Mouse (Mus musculus) spleen, embryonic (tissue): ENCODE measurements around the gene Slc16a4.

Experiments used
- CTCF ChIA-PET: fragments of 350-600 bp; sonication (Branson Sonifier 250); formaldehyde crosslinking; loops from one replicate; lab custom pipeline; 2022; lab: Charles Lee

The Slc16a4 gene

GRCm38 (mm10) chr3:107295672-107296360 is 4.8 kb downstream of the Slc16a4 start:
- CTCF ChIA-PET: no interaction called here

GRCm38 (mm10) chr3:107296917-107297316 is 5.9 kb downstream of the Slc16a4 start:
- CTCF ChIA-PET: interaction anchor here (0.6 kb wide), 1 partner anchor 507 kb away, joined by 4 read pairs; the partner anchor contains the start of gene Cd53

DNA sequence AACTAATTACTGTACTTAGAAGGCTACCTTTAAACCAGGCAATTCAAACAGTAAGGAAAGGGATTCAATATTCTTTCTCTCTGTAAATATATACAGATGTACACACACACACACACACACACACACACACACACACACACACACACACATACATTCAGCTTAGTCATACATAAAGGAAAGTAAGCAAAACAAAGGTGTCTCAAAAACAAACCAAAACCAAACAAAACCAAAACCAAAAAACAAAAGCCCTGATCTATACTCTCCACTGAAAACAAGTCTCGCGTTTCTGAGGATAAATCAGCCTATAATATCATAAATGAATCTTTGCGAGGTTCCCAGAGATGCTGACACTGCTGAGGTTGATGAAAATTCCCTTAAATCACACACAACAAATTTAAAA is 26.3 kb downstream of the Slc16a4 start:
- CTCF ChIA-PET: no interaction called here

DNA sequence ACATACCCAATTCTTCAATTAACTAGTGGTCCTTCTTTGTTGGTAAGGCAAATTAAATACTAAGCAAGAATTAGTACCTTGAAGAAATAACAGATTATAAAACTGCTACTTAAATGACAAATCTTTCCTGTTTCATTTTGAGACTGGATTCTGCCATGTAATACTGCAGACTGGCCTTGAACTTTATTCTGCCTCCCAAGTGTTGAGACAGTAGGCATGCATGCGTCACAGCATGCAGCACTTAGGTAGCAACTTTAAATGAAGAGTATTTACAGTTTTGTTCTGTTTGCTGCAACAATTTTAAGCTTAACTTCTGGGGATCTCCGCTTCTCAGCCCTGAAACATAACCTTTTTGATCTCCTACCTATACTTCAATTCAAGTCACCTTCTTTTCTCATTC is 30.1 kb downstream of the Slc16a4 start:
- CTCF ChIA-PET: interaction anchor here (1.2 kb wide), 1 partner anchor 14 kb away, joined by 8 read pairs; no protein-coding TSS in a partner anchor

GRCm38 (mm10) chr3:107321776-107322175 is 30.7 kb downstream of the Slc16a4 start:
- CTCF ChIA-PET: no interaction called here

DNA sequence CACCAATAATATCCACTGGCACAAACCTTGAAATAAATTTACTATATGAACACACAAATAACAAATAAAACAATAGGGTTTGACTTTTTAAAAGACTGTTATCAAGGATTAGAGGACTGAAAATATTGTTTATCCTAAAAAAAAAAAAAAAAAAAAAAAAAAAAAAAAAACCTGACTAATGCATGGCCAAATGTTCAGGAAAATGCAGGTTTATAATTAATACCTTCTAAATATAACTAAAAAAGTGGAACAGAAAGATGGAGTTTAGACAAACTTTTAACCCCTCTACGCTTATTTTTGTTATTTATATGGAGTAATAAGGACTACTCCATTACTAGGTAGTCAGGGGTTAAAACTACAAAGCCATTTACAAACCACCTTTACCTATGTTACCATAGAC is 35.4 kb downstream of the Slc16a4 start:
- CTCF ChIA-PET: no interaction called here

DNA sequence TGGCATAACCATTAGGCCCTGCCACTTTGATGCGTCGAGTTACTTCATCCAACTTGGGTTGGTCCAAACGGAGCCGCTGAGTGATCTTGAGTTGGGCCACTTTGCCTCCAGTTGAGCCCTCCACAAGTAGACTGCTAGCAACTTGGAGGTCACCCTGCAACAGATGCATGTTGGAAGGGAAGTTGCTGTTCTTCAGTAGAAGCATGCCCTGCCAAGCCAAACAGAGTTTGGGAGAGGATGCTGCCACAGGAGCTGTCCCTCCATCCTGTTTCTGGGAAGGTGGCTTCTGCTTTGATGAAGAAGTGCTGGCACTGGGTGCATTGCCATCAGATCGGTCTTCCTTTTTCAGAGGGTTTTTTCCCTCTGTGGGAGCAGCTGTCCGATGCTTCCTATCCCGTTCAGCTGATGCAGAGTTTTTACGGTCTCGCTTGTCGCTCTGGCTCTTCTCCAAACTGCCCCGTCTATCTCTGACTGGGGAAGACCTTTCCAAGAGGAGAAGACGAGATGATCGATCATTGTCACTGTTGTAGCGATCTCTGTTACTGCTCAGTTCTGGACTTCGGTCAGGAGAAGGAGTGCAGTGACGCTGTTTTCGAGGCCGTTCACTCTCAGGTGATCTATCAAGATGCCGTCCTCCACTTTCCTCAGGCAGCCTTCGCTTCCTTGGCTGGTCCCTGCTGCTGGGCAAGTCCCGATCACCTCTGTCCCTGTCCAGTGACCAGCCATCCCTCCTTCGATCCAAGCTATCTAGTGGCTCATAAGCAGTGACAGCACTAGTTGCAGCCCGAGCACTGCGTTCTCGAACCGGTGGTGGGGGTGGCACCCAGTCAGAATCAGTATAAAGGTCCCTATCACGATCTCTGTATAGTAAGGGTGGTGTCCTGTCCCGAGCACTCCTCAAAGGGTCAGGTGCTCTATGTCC is 39.7 kb downstream of the Slc16a4 start:
- CTCF ChIA-PET: no interaction called here

- CTCF ChIA-PET: no interaction called here
These were observed 40.7 kb downstream of the Slc16a4 start for GRCm38 (mm10) chr3:107331746-107332126.

DNA sequence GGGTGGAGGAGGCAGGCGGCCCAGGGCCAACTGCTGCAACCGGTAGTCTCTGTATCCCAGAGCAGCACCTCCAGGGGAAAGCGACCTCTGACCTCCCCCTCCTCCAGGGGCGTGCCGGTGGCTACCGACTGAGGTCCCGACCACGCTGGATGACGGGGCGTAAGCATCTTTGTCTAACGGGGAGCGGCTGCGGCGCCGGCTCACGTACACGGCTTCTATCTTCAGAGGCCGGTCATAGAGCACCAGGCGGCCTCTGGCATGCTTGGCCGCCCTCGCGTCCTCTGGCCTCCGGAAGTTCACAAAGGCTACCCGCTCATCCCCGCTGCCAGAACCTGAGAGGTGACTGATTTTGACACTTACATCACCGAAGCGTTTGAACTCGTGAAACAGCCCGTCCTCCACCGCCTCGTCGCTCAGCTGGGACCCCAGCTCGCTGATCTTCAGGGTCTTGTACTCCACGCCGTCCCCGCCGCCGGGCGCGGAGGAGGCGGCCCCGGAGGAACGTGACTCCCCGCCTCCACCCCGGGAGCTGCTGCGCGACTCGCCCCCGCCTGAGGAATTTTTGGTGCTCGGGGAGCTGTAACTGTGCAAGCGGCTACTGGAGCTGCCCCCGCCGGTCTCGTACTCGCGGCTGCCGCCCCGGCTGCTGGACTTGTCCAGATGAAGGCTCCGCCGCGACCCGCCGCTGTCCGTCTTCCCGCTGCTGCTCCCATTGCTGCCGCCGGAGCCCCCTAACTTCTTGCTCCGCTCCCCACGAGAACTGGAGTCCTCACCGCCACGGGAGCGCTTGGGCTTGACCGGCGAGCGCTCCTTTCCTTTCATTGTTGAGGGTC is 41.3 kb downstream of the Slc16a4 start:
- CTCF ChIA-PET: interaction anchor here (0.9 kb wide), 1 partner anchor 9 kb away, joined by 3 read pairs; no protein-coding TSS in a partner anchor

- CTCF ChIA-PET: interaction anchor here (0.9 kb wide), 1 partner anchor 10 kb away, joined by 3 read pairs; no protein-coding TSS in a partner anchor
These were observed 41.9 kb downstream of the Slc16a4 start for GRCm38 (mm10) chr3:107332960-107333380.

GRCm38 (mm10) chr3:107333381-107334201 is 42.6 kb downstream of the Slc16a4 start, which contains the start of gene Rbm15:
Rbm15 (minus strand) TSS chr3:107333673.
- CTCF ChIA-PET: no interaction called here

DNA sequence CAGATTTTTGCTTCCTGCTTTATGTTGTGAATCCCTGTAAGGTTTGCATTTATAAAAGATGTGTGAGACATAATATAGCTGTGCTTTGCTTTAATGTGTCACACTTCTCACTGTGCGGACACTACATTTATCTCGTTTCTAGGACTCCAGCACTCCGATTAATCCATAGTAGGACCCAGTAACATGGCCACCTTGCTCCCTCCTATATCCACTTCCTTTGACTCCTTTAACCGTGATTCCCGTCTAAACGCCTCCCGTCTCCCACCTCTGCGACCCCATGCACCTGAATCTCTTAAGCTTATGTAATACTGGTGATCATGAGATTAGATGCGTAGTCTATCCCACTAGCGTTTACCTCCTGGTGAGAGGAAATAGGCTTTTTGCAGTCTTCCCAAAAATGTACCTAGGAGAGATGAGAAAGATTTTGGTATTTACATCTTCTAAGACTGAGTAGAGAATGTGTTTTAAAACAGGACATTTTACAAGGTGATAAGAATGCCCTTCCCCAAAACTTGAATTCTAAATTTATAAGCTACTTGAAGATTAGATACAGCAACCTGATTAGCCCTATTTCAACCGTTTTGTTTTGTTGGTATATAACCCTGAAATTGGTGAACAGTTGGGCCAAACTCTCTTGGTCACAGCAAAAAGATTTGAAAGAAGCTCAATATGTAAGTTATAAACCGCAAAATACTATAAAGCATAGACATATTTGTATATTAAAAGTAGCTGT is 43.3 kb downstream of the Slc16a4 start:
- CTCF ChIA-PET: no interaction called here

DNA sequence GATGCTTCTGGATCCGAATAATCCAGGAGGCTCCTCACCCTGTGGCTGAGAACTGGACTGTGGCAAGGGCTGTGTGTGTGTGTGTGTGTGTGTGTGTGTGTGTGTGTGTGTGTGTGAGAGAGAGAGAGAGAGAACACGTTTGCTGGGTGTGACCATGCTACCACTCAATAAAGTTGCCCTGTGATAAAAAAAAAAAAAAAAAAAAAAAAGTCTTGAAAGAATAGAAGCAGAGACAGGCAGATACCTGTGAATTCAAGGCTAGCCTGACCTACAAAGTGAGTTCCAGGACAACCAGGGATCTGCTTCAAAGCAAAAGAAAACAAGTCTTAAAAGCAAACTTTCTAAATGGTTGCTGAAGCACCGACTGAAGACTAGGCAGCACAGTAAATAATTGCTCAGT is 52.9 kb downstream of the Slc16a4 start:
- CTCF ChIA-PET: interaction anchor here (0.6 kb wide), 1 partner anchor 51 kb away, joined by 5 read pairs; no protein-coding TSS in a partner anchor

GRCm38 (mm10) chr3:107345033-107345725 is 54.1 kb downstream of the Slc16a4 start:
- CTCF ChIA-PET: no interaction called here

- CTCF ChIA-PET: no interaction called here
These were observed 58.0 kb downstream of the Slc16a4 start for GRCm38 (mm10) chr3:107349006-107349405.

DNA sequence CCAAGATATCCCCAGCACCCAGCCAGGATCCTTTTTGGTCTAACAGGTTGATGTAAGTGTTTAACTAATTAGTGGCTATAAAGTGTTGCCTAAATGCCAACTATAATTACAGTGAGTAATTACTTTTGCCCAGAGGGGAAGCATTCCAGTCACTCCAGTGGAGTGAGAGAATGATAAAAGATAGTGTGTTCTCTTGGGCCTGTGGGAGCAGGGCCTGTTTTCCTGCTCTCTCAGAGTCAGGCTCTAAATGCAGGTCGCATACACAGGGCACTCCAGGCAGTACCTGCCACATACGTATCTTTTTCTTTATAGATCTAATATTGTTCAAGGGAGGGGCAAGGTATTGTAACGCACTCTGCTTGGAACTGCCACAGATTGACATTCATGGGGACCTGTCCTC is 60.7 kb downstream of the Slc16a4 start:
- CTCF ChIA-PET: no interaction called here

DNA sequence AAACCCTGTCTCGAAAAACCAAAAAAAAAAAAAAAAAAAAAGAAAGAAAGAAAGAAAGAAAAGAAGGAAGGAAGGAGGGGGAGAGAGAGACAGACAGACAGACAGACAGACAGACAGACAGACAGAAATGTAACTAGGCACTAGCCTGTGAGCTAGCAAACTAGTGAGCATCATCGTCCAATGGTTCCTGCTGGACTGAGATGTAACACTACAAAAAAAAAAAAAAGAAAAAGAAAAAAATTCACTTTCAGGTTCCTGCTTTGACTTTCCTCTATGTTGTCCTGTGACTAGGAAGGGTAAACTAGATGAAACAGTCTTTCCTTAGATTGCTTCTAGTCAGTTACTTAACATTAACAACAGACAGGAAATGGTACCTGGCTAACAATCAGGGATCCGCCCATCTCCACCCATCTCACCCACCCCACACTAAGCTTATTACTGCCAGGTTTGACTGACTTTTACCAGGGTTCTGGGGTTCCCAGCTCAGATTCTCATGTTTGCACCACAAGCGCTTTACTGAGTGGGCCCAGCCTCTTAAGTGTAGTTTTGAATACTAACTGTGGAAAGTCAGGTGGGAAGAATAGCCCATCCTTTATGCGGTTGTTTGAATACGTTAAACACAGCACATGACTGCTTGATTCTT is 64.7 kb downstream of the Slc16a4 start:
- CTCF ChIA-PET: no interaction called here

DNA sequence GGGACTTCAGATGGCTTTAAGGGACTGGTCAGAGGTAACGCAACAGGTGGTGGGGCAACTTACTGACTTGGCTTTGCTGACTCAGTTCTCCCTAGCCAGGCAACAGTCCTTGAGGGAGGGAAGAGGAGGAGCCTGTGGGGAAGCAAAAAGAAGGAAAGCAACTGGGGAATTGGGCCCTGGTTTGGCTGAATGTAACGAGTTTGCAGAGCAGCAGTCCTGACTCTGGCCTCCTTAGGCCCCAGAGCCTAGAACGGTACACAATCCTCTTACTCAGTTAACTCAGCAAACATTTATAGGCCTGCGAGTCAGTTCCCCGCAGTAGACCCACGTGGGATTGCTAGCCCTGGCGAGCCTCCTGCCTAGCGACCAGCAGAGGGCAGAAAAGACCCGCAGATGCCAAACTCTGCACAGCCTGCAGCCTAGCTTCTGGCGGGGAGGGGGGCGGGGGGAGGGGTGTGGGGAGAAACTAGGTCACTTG is 66.0 kb downstream of the Slc16a4 start:
- CTCF ChIA-PET: no interaction called here
